Mouse (Mus musculus) frontal cortex, postnatal 36 days (tissue): Measurements from ENCODE around the gene Abca7.
A peak's percentile ranks its signal among the peaks of the same experiment; 100 is the strongest.
"Not testable (repeated sequence)": the region's sequence is repeated elsewhere in the genome, so short reads cannot be mapped to it uniquely, and the experiment has no call there.

ENCODE experiments used
- DNase-seq, 2 experiments: peaks; one replicate each; pipeline ENCODE4 v3.0.0; 2022; ENCODE audit warnings: low spot score in 2 of 2

The Abca7 gene

DNA sequence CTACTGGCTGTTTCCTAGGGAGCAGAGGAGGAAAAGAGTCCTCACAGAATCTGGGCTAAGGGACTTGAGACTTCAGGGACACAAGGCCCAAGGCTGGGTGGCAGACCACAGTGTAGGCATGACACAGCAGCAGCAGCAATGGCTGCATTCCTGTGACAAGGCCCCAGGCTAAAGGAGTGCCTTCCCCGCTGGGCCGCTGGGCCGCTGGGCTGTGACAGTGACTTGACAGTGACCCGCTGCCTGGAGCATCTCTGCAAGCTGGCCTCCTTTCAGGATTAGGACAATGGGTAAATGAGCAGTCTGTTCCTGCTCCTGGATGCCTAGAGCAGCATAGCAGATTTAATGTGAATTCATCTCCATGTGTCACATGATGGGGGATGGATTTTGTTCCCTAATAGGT lies 47.8 kb downstream of the Abca7 start:
- no peak for DNase-seq

DNA sequence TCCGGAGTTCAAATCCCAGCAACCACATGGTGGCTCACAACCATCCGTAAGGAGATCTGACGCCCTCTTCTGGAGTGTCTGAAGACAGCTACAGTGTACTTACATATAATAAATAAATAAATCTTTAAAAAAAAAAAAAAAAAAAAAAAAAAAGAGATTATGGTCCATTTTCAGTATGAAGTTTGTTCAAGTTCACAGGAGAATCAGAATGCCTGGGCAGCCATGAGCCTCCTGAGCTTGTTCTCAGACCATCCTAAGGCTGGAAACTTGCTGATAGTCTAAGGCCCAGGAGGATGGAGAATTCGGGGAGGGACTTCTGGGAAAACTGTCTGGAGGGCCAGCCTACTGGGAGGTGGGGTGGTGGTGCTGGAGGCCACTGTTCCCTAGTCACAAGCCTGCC lies 49.1 kb downstream of the Abca7 start:
- not testable (repeated sequence) for DNase-seq

DNA sequence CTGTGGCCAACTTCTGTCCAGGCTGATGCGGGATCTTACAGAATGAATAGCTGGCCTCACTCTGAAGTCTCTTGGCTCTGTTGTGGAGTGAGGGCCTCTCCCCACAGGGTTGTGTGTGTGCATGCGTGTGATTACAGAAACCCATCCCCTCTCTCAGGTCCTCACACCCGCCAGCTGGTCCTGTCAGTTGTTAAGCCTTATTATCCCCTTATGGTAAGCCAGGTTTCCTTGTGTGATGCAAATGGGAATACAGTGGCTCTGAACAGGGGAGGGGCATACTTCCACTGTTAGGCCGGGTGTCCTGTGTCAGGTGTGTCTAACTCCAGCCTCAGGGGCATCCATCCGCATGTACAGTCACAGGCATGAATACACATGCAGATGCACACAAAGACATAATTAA lies 49.5 kb downstream of the Abca7 start:
- no peak for DNase-seq

DNA sequence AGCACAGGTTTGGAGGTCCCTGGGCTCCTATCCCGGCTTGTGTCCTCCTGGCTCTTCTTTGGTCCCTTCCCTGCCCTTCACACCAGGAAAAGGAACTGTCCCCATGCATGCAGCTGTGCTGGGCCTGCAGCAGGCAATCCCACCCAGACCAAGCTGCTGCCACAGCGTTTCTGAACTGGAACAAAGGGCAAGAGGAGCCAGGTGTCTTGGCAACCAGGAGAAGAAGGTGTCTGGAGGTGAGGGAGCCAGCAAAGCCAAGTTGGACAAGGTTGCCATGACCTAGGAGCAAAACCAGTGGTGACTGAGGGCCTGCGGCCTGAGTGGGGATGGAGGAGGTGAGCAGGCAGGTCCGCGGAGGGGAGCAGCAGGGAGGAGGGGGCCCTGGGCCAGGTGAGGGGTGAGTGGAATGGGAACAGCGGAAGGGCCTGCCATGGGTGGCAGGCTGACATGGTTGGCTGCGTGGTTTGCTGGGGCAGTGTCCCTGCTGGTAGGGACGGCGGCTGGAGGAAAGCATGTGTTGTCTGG lies 50.8 kb downstream of the Abca7 start, which contains the start of gene Gpx4:
Gene Gpx4 (plus strand): TSS at position 126 of the 525 bp plus-strand sequence.
- DNase-seq = no peak

DNA sequence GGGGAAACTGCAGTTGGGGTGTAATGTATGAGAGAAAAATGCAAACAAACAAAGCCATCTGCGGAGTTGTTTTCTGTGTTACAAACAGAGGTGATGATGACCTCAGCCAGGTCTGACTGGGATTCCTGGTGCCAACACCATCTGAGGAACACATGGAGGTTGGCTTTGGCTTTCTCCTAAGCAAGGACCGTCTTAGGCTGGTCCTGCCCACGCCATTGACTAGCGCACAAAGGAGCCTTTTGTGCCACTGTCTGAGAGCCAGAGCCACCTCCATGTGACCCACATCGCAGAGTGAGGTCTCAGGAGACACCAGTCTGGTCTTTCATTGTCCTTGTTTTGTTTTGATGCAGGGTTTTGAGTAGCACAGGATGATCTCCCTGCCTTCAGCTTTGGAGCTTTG lies 52.1 kb downstream of the Abca7 start:
- no peak for DNase-seq

DNA sequence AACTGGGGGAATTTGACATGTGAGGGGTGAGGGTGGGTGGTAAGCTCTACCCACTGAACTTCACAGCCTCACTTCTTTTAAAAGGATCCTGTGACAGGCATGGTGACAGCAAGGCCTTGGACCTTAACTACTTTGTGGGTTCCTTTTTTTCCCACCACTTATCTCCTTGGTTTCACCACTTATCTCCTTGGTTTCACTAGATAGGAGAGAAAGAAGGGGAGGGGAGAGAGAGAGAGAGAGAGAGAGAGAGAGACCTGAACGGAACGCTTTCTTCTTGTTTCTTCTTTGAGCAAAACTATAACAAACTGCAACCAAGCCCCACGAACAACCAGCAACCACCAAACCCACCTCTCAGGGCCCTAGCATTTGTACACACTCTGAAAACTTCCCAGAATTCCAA lies 52.5 kb downstream of the Abca7 start:
- no peak for DNase-seq

DNA sequence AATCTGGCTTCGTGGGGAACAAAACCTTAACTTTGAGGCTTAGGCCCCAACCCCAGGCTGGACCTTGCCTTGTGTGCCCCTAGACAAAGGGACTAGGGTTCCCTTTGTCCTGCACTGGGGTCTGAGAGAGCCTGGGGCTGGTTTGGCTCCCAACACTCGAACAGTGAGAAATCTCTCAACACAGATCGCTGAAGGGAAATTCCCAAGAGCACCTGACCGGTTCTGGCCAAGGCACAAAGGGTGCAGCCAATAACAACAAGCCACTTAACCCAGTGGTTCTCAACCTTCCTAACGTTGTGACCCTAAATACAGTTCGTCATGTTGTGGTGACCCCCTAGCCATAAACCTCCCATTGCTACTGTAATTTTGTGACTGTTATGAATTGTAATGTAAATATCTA lies 54.0 kb downstream of the Abca7 start:
- no peak for DNase-seq

DNA sequence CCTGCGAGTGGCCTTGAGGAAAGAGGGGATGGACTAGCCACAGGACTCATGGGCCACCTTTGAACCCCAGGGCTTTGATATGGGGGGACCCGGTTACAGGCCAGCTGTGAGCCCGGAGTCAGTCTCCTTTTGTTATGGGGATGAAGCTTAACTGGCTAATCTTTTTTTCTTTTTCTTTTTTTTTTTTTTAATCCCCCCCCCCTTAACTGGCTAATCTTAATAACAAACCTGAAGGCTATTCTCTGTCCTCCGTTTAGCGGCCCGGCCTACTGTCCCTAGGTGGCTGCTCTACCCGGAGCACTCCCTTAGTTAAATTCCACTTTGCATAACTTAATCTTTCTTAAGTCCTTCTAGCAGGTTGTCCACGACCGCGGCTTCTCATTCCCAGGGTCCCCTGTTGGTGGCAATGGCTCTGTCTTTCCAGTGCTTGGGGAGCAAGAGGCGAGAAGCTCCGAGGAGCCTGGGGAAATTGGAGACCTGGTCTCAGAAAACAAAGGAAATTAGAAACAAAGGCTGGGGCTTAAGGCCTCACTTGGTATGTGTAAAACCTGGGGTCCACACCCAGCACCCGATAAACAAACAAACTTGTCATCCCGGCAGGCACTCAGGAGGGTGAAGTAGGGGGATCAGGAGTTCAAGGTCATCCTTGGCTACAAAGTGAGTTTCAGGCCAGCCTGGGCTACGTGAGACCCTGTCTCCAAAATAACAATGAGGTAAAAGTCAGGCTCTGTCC lies 54.8 kb downstream of the Abca7 start:
- DNase-seq = no peak

DNA sequence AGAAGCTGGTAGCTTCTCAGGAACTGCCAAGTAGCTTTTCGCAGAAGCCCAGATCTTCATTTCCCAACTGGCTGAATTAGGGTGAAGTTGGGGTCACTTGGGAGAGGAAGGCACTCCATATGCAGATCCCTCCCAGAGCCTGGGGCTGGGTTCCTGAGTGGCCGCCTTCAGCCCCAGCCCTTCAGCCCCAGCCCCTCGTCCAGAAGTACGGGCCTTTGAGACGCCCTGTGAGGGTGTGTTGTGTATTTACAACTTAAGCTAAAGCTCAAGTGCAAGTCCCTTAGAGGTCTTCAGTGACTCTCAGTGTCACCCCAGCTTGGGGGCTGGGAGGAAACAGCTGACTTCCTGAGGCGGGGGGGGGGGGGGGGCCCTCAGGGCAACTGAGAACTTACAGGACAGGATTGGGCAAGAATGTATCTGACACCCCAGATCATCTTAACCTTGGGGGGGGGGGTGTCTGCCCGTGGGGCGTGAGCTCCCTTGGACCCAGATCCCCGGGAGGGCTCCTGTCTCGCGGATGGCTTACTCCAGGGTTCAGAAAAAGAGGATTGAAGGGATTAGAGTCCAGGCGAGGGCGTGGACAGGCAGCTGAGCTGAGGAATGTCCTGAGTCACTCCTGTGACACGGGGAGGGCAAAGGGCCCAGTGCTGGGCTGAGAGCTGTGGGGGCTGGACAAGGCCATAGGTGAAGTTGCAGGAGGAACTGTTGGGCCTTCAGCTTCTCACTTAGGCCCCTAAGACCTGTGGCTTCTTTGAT lies 55.5 kb downstream of the Abca7 start:
- DNase-seq = no peak

DNA sequence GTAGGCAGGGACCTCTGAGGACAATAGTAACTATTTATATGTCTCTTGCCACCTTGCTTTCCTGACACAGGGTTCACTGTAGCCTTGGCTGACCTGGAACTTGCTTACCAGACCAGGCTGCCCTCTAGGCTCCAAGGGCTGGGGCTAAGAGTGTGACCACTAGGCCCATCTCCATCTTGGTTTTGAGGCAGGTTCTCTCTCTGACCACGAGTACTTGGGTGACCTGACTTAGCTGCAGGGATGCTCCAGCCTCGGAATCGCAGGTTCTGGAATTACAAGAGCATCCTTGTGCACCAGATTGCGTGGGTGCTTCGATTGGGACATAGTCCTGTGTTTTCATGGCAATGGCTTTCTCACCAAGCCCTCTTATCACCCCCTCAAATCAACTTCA lies 56.1 kb downstream of the Abca7 start:
- DNase-seq = no peak

DNA sequence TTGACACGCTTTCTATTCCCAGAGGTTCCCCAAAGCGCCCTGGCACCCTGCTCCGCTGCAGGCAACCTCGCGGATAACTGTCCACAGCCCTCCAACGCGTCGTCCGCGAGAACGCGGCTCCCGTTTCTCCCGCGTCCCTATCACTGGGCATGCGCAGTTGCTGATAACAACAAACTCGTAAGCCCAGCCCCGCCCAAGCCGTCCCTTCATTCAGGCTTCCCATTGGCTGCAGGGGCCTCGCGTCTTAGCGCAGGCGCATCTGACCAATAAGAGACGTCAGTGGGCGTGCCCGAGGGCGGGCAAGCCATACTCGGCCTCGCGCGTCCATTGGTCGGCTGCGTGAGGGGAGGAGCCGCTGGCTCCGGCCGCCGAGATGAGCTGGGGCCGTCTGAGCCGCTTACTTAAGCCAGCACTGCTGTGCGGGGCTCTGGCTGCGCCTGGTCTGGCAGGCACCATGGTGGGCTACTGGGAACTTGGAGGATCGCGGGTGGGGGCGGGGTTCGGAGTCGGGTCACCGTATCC lies 57.0 kb downstream of the Abca7 start:
- peak; percentile 99 to 100 for DNase-seq

DNA sequence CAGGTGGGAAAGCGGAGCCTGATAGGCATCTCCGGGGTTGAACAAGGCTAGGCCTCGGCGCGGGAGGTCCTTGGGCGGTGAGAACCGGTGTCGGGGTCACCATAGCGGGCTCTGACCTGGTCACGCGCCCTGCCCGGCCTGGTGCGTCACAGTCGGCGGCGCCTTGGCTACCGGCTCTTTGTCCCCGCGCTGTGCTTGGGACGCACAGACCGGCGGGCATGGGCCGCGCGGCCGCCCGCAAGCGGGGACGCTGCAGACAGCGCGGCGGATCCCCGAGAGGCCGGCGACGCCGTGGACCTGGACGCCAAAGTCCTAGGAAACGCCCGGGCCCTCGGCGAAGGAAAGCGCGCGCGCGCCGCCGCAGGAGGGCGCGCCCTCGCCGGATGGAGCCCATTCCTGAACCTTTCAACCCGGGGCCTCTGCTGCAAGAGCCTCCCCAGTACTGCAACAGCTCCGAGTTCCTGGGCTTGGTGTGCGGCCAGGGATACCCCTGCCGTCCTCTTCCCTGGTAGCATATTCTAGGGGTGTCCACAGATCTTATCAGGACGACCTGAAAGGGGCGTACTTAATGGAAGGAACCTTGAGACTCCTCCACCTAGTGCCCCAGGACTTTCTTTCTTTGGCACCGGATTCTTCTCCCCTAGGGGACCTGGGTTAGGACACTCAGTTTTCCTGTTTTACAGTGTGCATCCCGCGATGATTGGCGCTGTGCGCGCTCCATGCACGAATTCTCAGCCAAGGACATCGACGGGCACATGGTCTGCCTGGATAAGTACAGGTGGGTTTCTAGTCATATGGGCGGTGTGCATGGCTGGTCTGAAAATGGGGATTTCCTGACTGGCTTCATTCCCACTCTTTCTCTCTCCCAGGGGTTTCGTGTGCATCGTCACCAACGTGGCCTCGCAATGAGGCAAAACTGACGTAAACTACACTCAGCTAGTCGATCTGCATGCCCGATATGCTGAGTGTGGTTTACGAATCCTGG lies 57.8 kb downstream of the Abca7 start:
- peak; percentile 51 to 53 for DNase-seq

DNA sequence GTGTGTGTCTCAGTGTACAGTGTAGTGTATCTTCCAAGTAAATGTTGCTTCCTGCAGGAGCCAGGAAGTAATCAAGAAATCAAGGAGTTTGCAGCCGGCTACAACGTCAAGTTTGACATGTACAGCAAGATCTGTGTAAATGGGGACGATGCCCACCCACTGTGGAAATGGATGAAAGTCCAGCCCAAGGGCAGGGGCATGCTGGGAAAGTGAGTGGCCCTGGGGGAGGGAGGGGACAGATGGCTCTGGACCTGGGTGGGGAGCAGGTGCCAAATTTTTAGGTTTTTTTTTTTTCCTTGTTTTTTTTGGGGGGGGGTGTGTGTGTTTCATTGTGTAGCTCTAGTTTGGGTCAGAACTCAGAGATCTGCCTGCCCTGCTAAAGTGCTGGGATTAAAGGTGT lies 58.6 kb downstream of the Abca7 start:
- not testable (repeated sequence) for DNase-seq

DNA sequence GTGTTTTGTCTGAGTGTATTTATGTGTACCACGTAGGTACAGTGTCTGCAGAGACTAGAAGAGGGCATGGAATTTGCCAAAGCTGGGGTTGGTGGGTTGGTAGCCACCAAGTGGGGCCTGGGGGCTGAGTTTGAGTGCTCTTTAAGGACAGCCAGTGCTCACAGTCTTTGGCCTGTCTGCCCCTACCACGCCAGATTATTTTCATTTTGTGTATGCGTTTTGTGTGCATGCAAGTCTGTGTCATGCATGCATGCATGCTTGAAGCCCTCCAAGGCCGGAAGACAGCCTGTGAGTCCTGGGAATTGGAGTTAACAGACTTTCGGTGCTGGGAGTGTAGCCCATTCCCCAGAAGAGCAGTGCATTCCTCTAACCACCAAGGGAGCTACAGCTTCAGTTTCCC lies 59.1 kb downstream of the Abca7 start:
- DNase-seq = no peak

DNA sequence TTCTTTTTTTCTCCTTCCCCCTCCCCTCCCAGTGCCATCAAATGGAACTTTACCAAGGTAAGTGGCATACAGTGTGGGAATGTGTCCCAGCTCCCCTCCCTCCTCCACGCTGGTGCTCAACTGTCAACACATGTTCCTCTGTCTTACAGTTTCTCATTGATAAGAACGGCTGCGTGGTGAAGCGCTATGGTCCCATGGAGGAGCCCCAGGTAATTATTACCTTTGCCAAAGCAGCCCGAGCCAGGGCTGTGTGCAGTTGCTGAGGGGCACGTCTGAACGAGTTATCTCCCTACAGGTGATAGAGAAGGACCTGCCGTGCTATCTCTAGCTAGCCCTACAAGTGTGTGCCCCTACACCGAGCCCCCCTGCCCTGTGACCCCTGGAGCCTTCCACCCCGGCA lies 59.6 kb downstream of the Abca7 start:
- DNase-seq = no peak

DNA sequence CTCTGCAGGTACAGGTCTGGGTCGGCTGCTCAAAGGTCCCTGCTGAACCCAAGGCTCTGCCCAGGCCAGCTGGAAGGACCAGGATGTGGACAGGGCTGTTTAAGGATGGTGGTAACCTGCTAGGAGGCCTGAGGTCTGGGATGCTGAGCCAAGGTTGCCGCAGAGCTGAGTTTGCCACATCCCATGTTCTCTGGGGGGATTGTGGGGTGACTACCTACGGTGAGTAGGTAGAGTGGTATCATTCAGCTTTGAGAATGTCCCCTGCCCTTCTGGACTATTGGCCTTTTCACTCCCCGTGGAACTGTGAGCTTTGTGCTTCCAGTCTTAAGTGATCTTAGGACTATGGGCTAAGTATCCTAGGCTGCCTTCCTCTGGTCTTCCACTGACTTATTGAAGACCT lies 60.2 kb downstream of the Abca7 start:
- DNase-seq = no peak

DNA sequence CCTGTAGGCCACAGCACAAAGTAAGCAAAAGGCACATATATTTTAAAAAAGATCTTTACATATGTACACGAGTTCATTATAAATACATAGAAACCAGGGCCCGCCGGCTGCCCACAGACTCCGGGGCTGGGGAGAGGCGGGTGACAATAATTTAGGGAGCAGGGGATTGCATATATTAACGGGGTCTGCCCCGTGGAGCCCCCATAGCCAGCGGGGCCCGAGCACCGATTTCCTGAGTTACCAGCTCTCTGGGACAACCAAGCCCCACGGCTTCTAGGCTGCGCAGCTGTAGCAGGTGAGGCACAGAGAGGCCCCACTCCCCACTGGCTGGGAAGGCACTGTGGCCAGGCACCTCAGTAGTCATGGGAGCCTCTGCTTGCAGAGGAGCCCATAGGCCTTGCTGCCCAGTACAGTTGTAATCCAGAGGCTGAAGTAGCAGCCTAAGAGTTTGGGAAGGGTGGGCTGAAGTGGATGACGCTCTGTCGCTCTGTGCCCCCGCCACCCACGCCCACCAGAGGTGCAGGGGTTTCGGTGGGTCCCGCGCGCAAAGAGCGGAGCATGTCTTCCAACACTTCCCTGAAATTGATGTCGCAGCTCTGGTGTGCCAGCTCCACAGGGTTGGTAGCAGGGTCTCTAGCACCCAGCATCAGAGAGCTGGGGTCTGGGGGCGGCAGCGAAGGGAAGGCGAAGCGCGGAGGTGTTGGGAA lies 60.8 kb downstream of the Abca7 start:
- DNase-seq = no peak

DNA sequence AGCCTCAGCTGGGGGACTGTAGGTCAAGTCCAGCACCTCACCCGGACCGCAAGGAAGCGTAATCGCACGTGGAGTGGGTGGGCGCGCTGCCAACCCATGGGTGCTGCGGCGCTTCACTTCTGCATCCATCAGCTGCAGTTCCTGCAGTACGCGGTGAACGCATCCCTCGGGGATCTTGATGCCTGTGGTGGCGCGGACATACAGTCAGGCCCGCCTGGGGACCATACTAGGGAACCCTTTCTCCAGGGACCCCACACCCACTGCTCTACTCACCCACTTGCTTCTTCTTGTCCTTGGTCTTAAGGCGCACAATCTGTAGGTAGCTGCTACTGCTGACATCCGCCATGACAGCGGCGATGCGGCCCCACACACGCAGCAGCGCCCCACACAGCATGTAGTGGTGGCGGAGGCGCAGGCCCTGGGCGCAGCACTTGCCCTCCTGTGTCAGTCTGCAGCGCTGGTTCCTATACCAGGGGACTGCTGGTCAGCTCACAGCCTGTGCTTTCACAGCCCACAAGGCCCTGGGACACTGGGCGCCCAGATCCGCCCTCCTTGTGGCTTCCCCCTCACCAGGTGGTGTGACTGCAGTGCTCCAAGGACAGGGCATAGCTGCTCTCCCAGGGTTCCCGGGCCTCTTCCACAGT lies 61.5 kb downstream of the Abca7 start:
- DNase-seq = no peak

DNA sequence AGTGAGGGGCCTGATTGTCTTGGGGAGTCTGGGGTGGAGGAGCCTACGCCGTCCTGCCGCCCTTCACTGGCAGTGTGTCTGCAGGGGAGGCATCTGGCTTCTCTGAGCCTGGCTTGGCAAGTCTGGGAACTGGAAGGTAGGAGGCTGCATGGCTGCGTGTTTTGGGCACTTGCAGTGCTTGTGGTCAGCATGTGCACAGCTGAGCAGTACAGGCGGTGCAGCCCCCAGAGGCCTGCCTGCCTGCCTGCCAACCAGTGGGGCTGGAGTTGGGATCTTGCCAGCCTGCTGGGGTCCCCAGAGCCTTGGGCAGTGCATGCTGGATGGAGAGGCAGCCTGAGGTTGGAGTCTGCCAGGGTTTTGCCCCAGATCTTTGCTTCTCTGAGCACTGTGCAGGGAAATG lies 66.8 kb downstream of the Abca7 start:
- no peak for DNase-seq

DNA sequence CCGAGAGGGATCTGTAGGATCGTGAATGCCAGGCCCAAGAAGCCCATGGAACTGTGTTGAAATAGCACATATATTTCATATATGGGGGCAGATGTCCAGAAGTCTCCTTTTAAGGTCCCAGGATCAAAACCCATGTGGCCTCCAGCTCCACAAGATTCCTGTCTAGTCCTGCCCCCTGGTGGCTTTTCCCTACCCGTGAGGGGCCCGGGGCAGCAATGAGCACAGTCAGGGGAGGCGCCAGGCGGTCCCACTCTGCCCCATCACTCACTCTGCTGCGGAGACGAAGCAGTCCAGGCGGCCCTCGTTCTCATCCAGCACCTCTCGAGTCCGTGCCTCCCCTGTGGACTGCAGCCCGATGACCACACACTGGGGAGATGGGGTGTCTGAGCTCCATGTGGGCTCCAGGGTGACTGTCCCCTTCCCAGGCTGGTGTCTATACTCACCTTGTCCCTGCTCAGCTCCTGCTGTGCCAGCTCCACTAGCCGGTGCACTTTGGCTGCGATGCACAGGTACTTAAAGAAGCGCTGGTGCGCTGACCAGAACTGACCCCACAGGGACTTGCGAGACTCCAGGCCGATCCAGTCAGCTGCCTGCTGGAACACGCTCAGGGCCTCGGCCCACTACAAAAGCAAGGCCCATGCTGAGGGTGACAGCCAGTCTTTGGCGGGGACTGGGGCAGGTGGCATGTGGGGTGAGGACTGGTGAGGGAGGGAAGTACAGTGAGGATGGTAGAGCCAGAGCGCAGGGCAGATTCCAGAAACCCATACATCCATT lies 67.8 kb downstream of the Abca7 start:
- DNase-seq = no peak
